Mouse (Mus musculus): ENCODE results near the gene Itga5. TPM values are rescaled to one million over a fixed set of nuclear protein-coding genes. Genes with fewer than 3 reads are reported as not detected.

Itga5 gene
- polyA plus RNA-seq, 1 experiment from 2014 or later, result 36.2 TPM

GRCm38 (mm10) chr15:103318201-103318816, 48.3 kb downstream of the Itga5 start:
- TF ChIP-seq CTCF (IDR thresholded peaks at IDR 0.05; ENCODE audit: low read depth) (no peak), EP300 (optimal IDR thresholded peaks at IDR 0.05) (no peak)
- H3K36me3 ChIP-seq (ENCODE audit: control insufficient read depth, insufficient read depth, low read length), result peaks cover 4% of the 10 kb centered on the region; the same call in 1 of the 2 replicates
- no peak overlapping the region for H3K4me3 ChIP-seq (ENCODE audit: low read depth, low read length)
- WGBS, result 49% methylated on average over 3 of the region's 3 CpGs
- DNase-seq (ENCODE audit: low spot score) (no peak), ATAC-seq (ENCODE audit: low FRiP score, low TSS enrichment) (no peak)
- no peak overlapping the region for H3K9ac ChIP-seq (ENCODE audit: low read length)
- no peaks in the 10 kb centered on the region for H3K9me3 ChIP-seq (ENCODE audit: control insufficient read depth, low read length)
- no peak overlapping the region for H3K4me2 ChIP-seq (replicated peaks; ENCODE audit: low read depth)
- 0 out of 2 replicates have a peak, but pooled peaks cover 2% of the 10 kb centered on the region for H3K4me1 ChIP-seq (replicated peaks; ENCODE audit: control insufficient read depth, insufficient read depth)
- peak overlapping the region; percentile 61; the same call in 1 of the 2 replicates for H3K27ac ChIP-seq (replicated peaks)
- no peaks in the 10 kb centered on the region for H3K27me3 ChIP-seq (ENCODE audit: control insufficient read depth, insufficient read depth, low read length)

- H3K36me3 ChIP-seq (ENCODE audit: control insufficient read depth, insufficient read depth, low read length), result peaks cover 4% of the 10 kb centered on the region; the same call in 1 of the 2 replicates
- H3K27ac ChIP-seq (replicated peaks), result 0 out of 2 replicates have a peak overlapping the region, but pooled peaks have one; percentile 61
- no peak overlapping the region for H3K4me2 ChIP-seq (replicated peaks; ENCODE audit: low read depth)
- 0 out of 2 replicates have a peak, but pooled peaks cover 2% of the 10 kb centered on the region for H3K4me1 ChIP-seq (replicated peaks; ENCODE audit: control insufficient read depth, insufficient read depth)
- no peak overlapping the region for H3K4me3 ChIP-seq (ENCODE audit: low read depth, low read length)
- H3K27me3 ChIP-seq (ENCODE audit: control insufficient read depth, insufficient read depth, low read length), result no peaks in the 10 kb centered on the region
- DNase-seq (ENCODE audit: low spot score) (no peak), ATAC-seq (ENCODE audit: low FRiP score, low TSS enrichment) (no peak)
- no peak for TF ChIP-seq CTCF (IDR thresholded peaks at IDR 0.05; ENCODE audit: low read depth)
- no peak for TF ChIP-seq EP300 (optimal IDR thresholded peaks at IDR 0.05)
- H3K9me3 ChIP-seq (ENCODE audit: control insufficient read depth, low read length), result no peaks in the 10 kb centered on the region
- 85% methylated on average over 8 of the region's 8 CpGs for WGBS
- no peak overlapping the region for H3K9ac ChIP-seq (ENCODE audit: low read length)
Measured at GRCm38 (mm10) chr15:103317731-103318130, 48.8 kb downstream of the Itga5 start.

GRCm38 (mm10) chr15:103317120-103317519, 49.4 kb downstream of the Itga5 start:
- H3K4me2 ChIP-seq (replicated peaks; ENCODE audit: low read depth), result no peak overlapping the region
- H3K9ac ChIP-seq (ENCODE audit: low read length), result no peak overlapping the region
- no peak overlapping the region for H3K4me3 ChIP-seq (ENCODE audit: low read depth, low read length)
- no peak for ATAC-seq (ENCODE audit: low FRiP score, low TSS enrichment)
- H3K36me3 ChIP-seq (ENCODE audit: control insufficient read depth, insufficient read depth, low read length), result peaks cover 4% of the 10 kb centered on the region; the same call in 1 of the 2 replicates
- DNase-seq (ENCODE audit: low spot score), result no peak
- TF ChIP-seq CTCF (IDR thresholded peaks at IDR 0.05; ENCODE audit: low read depth) (no peak), EP300 (optimal IDR thresholded peaks at IDR 0.05) (no peak)
- H3K27me3 ChIP-seq (ENCODE audit: control insufficient read depth, insufficient read depth, low read length), result no peaks in the 10 kb centered on the region
- H3K9me3 ChIP-seq (ENCODE audit: control insufficient read depth, low read length), result no peaks in the 10 kb centered on the region
- no peak overlapping the region for H3K27ac ChIP-seq (replicated peaks)
- H3K4me1 ChIP-seq (replicated peaks; ENCODE audit: control insufficient read depth, insufficient read depth), result 0 out of 2 replicates have a peak, but pooled peaks cover 2% of the 10 kb centered on the region

- H3K27me3 ChIP-seq (ENCODE audit: control insufficient read depth, insufficient read depth, low read length), result no peaks in the 10 kb centered on the region
- H3K4me2 ChIP-seq (replicated peaks; ENCODE audit: low read depth), result no peak overlapping the region
- 53% methylated on average over 10 of the region's 10 CpGs for WGBS
- H3K9ac ChIP-seq (ENCODE audit: low read length), result no peak overlapping the region
- DNase-seq (ENCODE audit: low spot score) (no peak), ATAC-seq (ENCODE audit: low FRiP score, low TSS enrichment) (peak; percentile 24; the same call in 1 of the 2 replicates)
- TF ChIP-seq CTCF (IDR thresholded peaks at IDR 0.05; ENCODE audit: low read depth) (no peak), EP300 (optimal IDR thresholded peaks at IDR 0.05) (no peak)
- peaks cover 4% of the 10 kb centered on the region; the same call in 1 of the 2 replicates for H3K36me3 ChIP-seq (ENCODE audit: control insufficient read depth, insufficient read depth, low read length)
- no peaks in the 10 kb centered on the region for H3K9me3 ChIP-seq (ENCODE audit: control insufficient read depth, low read length)
- no peak overlapping the region for H3K4me3 ChIP-seq (ENCODE audit: low read depth, low read length)
- 0 out of 2 replicates have a peak, but pooled peaks cover 2% of the 10 kb centered on the region for H3K4me1 ChIP-seq (replicated peaks; ENCODE audit: control insufficient read depth, insufficient read depth)
- no peak overlapping the region for H3K27ac ChIP-seq (replicated peaks)
Measured at GRCm38 (mm10) chr15:103315979-103316776, 50.4 kb downstream of the Itga5 start.

GRCm38 (mm10) chr15:103315011-103315502, 51.5 kb downstream of the Itga5 start:
- Histone ChIP-seq H3K27ac (replicated peaks) (0 out of 2 replicates have a peak overlapping the region, but pooled peaks have one; percentile 40), H3K36me3 (ENCODE audit: control insufficient read depth, insufficient read depth, low read length) (peaks cover 4% of the 10 kb centered on the region; the same call in 1 of the 2 replicates), H3K4me3 (ENCODE audit: low read depth, low read length) (peak overlapping the region; percentile 6; the same call in 1 of the 2 replicates), H3K4me2 (replicated peaks; ENCODE audit: low read depth) (peak overlapping the region; percentile 50), H3K9me3 (ENCODE audit: control insufficient read depth, low read length) (no peaks in the 10 kb centered on the region), H3K27me3 (ENCODE audit: control insufficient read depth, insufficient read depth, low read length) (no peaks in the 10 kb centered on the region), H3K4me1 (replicated peaks; ENCODE audit: control insufficient read depth, insufficient read depth) (0 out of 2 replicates have a peak, but pooled peaks cover 2% of the 10 kb centered on the region), H3K9ac (ENCODE audit: low read length) (0 out of 2 replicates have a peak overlapping the region, but pooled peaks have one; percentile 23)
- 11% methylated on average over 18 of the region's 18 CpGs for WGBS
- DNase-seq (ENCODE audit: low spot score), result peak; percentile 84
- TF ChIP-seq CTCF (IDR thresholded peaks at IDR 0.05; ENCODE audit: low read depth) (peak; percentile 80), EP300 (optimal IDR thresholded peaks at IDR 0.05) (no peak)
- ATAC-seq (ENCODE audit: low FRiP score, low TSS enrichment), result peak; percentile 78

All from stomach, postnatal 0 days (tissue).